ENCODE assay signal across 13 mouse cellular contexts in genomic region chr9:42238827-42239226, GRCm38 (mm10).
"Had no signal": no experiment of that assay in that cellular context is flagged by ENCODE, and none has a peak within 500 bp of the region (broad histone marks: within the 10 kb centered on the region; RNA-seq: fewer than 3 reads in every experiment).

No protein-coding gene starts in this region.

- H3K4me2 ChIP-seq: limb, embryonic 13.5 days; midbrain, embryonic 12.5 days had no signal

- H3K9ac ChIP-seq: limb, embryonic 13.5 days; liver, embryonic 14.5 days; midbrain, embryonic 12.5 days had no signal

- H3K9me3 ChIP-seq: limb, embryonic 13.5 days; midbrain, embryonic 12.5 days had no signal

- DNase-seq: kidney, adult 18-20 months; kidney, postnatal 10 days; kidney, postnatal 4 days; left cerebral cortex, postnatal 4 days; lung, adult 18-20 months; right cerebral cortex, postnatal 25 days; thymus, postnatal 25 days had no signal

- H3K27ac ChIP-seq: layer of hippocampus, adult 2 months; limb, embryonic 13.5 days; liver, embryonic 14.5 days; midbrain, embryonic 12.5 days; stomach, postnatal 0 days had no signal

- H3K36me3 ChIP-seq: limb, embryonic 13.5 days; midbrain, embryonic 12.5 days had no signal

- H3K4me3 ChIP-seq: layer of hippocampus, adult 2 months; limb, embryonic 13.5 days; midbrain, embryonic 12.5 days; myocyte had no signal
